Mouse (Mus musculus): ENCODE measurements at regions not wholly inside any gene's neighbourhood (a gene's known extent, or its start where the extent isn't known, plus 50 kb on each side); places are given as distances from the start of the nearest gene placed in this dataset.

GRCm38 (mm10) chr13:112121110-112121509 is 167.1 kb upstream of the Ankrd55 start:
- H3K9me3 ChIP-seq (ENCODE audit: control insufficient read depth, low read length) = no peaks in the 10 kb centered on the region
- ATAC-seq (replicated peaks; ENCODE audit: low FRiP score) = no peak
- 96% methylated on average over 9 of the region's 9 CpGs for WGBS
- H3K27ac ChIP-seq (ENCODE audit: low read depth, low read length) = no peak overlapping the region
- H3K36me3 ChIP-seq (ENCODE audit: control insufficient read depth, insufficient read depth, low read length) = no peaks in the 10 kb centered on the region
- no peak for DNase-seq (ENCODE audit: low spot score)
- H3K4me3 ChIP-seq (ENCODE audit: low read depth, low read length) = no peak overlapping the region
- H3K4me2 ChIP-seq (ENCODE audit: low read depth, low read length, severe bottlenecking) = no peak overlapping the region
- H3K9ac ChIP-seq (ENCODE audit: low read length) = no peak overlapping the region
- H3K27me3 ChIP-seq (ENCODE audit: control insufficient read depth, insufficient read depth, low read length) = no peaks in the 10 kb centered on the region
- no peaks in the 10 kb centered on the region for H3K4me1 ChIP-seq (replicated peaks; ENCODE audit: control insufficient read depth, insufficient read depth, low read length)

DNA sequence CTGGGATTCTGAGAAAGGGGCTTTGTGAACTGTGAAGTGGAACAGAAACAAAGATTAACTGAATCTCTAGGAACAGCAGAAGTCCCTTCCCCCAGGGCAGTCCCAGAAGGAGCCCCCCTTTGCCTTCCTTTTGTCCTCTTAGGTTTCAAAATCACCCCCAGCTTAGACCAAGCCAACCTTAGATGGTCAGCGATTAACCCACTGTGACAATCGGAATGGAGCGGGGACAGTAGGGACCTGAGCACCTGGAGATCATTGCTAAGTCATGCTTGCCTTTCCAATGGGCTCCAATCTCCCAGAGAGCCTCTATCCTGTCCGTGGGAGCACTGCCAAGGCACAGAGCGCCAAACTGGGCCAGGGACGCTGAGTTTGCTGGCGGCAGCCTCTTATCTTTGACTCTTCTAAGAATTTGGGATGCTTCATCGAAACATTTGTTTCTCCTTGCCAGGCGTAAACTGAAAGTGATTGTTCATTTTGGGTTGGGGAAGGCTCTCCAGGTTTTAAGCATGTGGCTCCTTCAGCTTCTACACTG is 165.3 kb upstream of the Ankrd55 start:
- H3K27ac ChIP-seq (ENCODE audit: low read depth, low read length) = no peak overlapping the region
- H3K4me2 ChIP-seq (ENCODE audit: low read depth, low read length, severe bottlenecking) = no peak overlapping the region
- no peaks in the 10 kb centered on the region for H3K4me1 ChIP-seq (replicated peaks; ENCODE audit: control insufficient read depth, insufficient read depth, low read length)
- no peaks in the 10 kb centered on the region for H3K36me3 ChIP-seq (ENCODE audit: control insufficient read depth, insufficient read depth, low read length)
- H3K9ac ChIP-seq (ENCODE audit: low read length) = no peak overlapping the region
- H3K4me3 ChIP-seq (ENCODE audit: low read depth, low read length) = no peak overlapping the region
- no peak for DNase-seq (ENCODE audit: low spot score)
- ATAC-seq (replicated peaks; ENCODE audit: low FRiP score) = no peak
- 72% methylated on average over 9 of the region's 9 CpGs for WGBS
- no peaks in the 10 kb centered on the region for H3K27me3 ChIP-seq (ENCODE audit: control insufficient read depth, insufficient read depth, low read length)
- no peaks in the 10 kb centered on the region for H3K9me3 ChIP-seq (ENCODE audit: control insufficient read depth, low read length)

DNA sequence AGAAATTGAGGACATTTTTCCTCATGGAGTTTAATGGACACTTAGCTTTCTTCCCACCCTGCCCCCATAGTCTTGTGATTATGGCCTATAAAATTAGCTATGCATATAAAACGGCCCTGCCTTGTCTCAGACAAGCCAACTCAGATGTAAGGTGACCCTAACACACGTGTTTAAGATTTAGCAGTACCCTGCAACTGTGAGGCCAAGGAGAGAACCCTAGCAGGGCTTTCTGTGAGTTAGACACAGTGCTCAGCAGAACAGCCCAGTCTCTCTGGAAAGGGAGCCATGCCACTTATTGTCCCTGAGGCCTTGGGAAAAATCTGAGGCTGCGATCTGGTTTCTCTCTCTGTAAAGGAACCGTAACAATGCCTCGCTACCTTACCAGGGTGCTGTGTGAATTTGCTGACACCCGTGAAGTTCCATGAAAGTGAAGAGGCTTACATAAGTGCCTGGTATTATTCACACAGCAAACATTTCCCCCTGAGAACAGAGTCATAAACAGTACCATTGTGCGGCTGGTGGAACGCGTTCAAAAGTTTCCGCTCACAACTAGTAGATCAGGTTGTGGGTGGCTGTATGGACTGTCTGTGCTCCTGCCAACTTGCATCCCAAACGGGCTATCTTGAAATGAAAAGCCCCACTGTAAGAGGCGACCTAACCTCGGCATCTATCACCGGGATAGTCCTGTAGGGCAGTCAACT is 162.3 kb upstream of the Ankrd55 start:
- H3K9ac ChIP-seq (ENCODE audit: low read length) = no peak overlapping the region
- no peaks in the 10 kb centered on the region for H3K27me3 ChIP-seq (ENCODE audit: control insufficient read depth, insufficient read depth, low read length)
- H3K4me2 ChIP-seq (ENCODE audit: low read depth, low read length, severe bottlenecking) = no peak overlapping the region
- 89% methylated on average over 14 of the region's 14 CpGs for WGBS
- no peak overlapping the region for H3K27ac ChIP-seq (ENCODE audit: low read depth, low read length)
- no peaks in the 10 kb centered on the region for H3K9me3 ChIP-seq (ENCODE audit: control insufficient read depth, low read length)
- no peaks in the 10 kb centered on the region for H3K4me1 ChIP-seq (replicated peaks; ENCODE audit: control insufficient read depth, insufficient read depth, low read length)
- H3K36me3 ChIP-seq (ENCODE audit: control insufficient read depth, insufficient read depth, low read length) = no peaks in the 10 kb centered on the region
- no peak overlapping the region for H3K4me3 ChIP-seq (ENCODE audit: low read depth, low read length)
- no peak for ATAC-seq (replicated peaks; ENCODE audit: low FRiP score)
- DNase-seq (ENCODE audit: low spot score) = no peak

- DNase-seq (ENCODE audit: low spot score) = no peak
- 87% methylated on average over 4 of the region's 4 CpGs for WGBS
- Histone ChIP-seq H3K4me1 (replicated peaks; ENCODE audit: control insufficient read depth, insufficient read depth, low read length) (no peaks in the 10 kb centered on the region), H3K36me3 (ENCODE audit: control insufficient read depth, insufficient read depth, low read length) (no peaks in the 10 kb centered on the region), H3K4me3 (ENCODE audit: low read depth, low read length) (no peak overlapping the region), H3K9me3 (ENCODE audit: control insufficient read depth, low read length) (no peaks in the 10 kb centered on the region), H3K27me3 (ENCODE audit: control insufficient read depth, insufficient read depth, low read length) (no peaks in the 10 kb centered on the region), H3K4me2 (ENCODE audit: low read depth, low read length, severe bottlenecking) (no peak overlapping the region), H3K9ac (ENCODE audit: low read length) (no peak overlapping the region), H3K27ac (ENCODE audit: low read depth, low read length) (no peak overlapping the region)
- ATAC-seq (replicated peaks; ENCODE audit: low FRiP score) = no peak
Observed at GRCm38 (mm10) chr13:112130220-112130619, 158.0 kb upstream of the Ankrd55 start.

DNA sequence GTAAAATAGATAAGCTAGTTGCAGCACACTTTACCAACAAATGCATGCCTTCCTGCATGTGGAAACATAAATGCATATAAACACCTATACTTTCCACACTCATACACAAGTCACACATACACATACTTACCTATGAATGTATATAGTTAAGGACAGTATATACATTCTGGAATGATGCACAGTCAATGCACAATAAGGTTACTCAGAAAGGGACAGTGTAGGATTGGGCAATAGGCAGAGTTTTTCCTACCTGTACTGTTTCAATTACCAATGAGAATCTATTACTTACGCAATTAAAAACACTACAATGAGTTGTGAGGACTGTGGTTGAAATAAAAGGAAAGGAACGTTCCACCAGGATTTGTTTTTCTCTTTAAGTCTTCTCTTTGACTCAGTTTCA is 157.5 kb upstream of the Ankrd55 start:
- H3K36me3 ChIP-seq (ENCODE audit: control insufficient read depth, insufficient read depth, low read length) = no peaks in the 10 kb centered on the region
- ATAC-seq (replicated peaks; ENCODE audit: low FRiP score) = no peak
- H3K4me3 ChIP-seq (ENCODE audit: low read depth, low read length) = no peak overlapping the region
- H3K27me3 ChIP-seq (ENCODE audit: control insufficient read depth, insufficient read depth, low read length) = no peaks in the 10 kb centered on the region
- no peak for DNase-seq (ENCODE audit: low spot score)
- no peaks in the 10 kb centered on the region for H3K4me1 ChIP-seq (replicated peaks; ENCODE audit: control insufficient read depth, insufficient read depth, low read length)
- 76% methylated on average over 2 of the region's 2 CpGs for WGBS
- H3K4me2 ChIP-seq (ENCODE audit: low read depth, low read length, severe bottlenecking) = no peak overlapping the region
- no peak overlapping the region for H3K9ac ChIP-seq (ENCODE audit: low read length)
- no peaks in the 10 kb centered on the region for H3K9me3 ChIP-seq (ENCODE audit: control insufficient read depth, low read length)
- H3K27ac ChIP-seq (ENCODE audit: low read depth, low read length) = no peak overlapping the region

DNA sequence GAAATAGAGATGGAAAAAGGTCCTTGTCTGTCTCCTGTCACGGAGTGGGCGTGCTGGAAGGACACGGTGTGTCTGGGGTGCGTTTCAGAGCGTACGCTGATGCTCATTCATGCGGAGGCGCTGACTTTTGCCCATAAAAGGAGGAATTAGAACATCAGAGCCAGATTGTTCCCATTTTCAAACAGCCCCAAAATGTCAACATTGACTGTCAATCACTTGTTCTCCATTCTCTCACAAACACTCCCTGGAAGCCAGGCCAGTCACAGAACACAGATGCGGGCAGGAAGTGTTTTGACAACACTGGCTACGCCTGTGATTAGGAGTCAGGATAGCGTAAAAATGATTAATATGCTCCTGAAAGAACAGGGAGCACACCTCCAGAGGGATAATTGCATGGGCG is 157.1 kb upstream of the Ankrd55 start:
- H3K4me2 ChIP-seq (ENCODE audit: low read depth, low read length, severe bottlenecking) = no peak overlapping the region

GRCm38 (mm10) chr13:112133736-112134135 is 154.5 kb upstream of the Ankrd55 start:
- H3K27me3 ChIP-seq (ENCODE audit: control insufficient read depth, insufficient read depth, low read length) = no peaks in the 10 kb centered on the region
- H3K4me2 ChIP-seq (ENCODE audit: low read depth, low read length, severe bottlenecking) = no peak overlapping the region
- no peaks in the 10 kb centered on the region for H3K9me3 ChIP-seq (ENCODE audit: control insufficient read depth, low read length)
- H3K36me3 ChIP-seq (ENCODE audit: control insufficient read depth, insufficient read depth, low read length) = no peaks in the 10 kb centered on the region
- H3K4me1 ChIP-seq (replicated peaks; ENCODE audit: control insufficient read depth, insufficient read depth, low read length) = no peaks in the 10 kb centered on the region
- no peak for ATAC-seq (replicated peaks; ENCODE audit: low FRiP score)
- H3K9ac ChIP-seq (ENCODE audit: low read length) = no peak overlapping the region
- DNase-seq (ENCODE audit: low spot score) = no peak
- no peak overlapping the region for H3K27ac ChIP-seq (ENCODE audit: low read depth, low read length)
- WGBS = 91% methylated on average over 2 of the region's 2 CpGs
- no peak overlapping the region for H3K4me3 ChIP-seq (ENCODE audit: low read depth, low read length)

More for the DNA sequence above, 157.1 kb upstream of the Ankrd55 start:
- no peaks in the 10 kb centered on the region for H3K27me3 ChIP-seq (ENCODE audit: control insufficient read depth, insufficient read depth, low read length)
- H3K4me1 ChIP-seq (replicated peaks; ENCODE audit: control insufficient read depth, insufficient read depth, low read length) = no peaks in the 10 kb centered on the region
- no peaks in the 10 kb centered on the region for H3K9me3 ChIP-seq (ENCODE audit: control insufficient read depth, low read length)
- no peak overlapping the region for H3K9ac ChIP-seq (ENCODE audit: low read length)
- ATAC-seq (replicated peaks; ENCODE audit: low FRiP score) (no peak), DNase-seq (ENCODE audit: low spot score) (no peak)
- no peaks in the 10 kb centered on the region for H3K36me3 ChIP-seq (ENCODE audit: control insufficient read depth, insufficient read depth, low read length)
- no peak overlapping the region for H3K27ac ChIP-seq (ENCODE audit: low read depth, low read length)
- no peak overlapping the region for H3K4me3 ChIP-seq (ENCODE audit: low read depth, low read length)
- WGBS = 43% methylated on average over 12 of the region's 12 CpGs

DNA sequence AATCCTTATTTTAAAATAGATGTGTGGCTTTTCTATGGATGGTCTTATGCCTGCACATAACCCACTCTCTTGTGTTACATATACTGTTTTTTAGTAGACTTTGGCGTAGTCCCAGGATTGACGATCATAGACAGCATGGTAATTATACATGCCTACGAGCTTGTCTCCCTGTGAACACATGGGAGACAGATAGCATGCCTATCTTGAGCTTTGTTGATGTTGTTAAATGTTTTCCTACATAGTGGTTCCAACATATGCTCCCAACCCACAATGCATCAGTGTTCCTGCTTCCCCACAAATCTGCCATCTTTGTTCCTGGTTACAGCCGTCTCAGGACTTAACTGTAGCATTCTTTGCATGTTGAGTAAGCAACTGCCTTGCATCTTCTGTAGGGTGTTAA is 153.6 kb upstream of the Ankrd55 start:
- DNase-seq (ENCODE audit: low spot score) (no peak), ATAC-seq (replicated peaks; ENCODE audit: low FRiP score) (no peak)
- WGBS = 91% methylated on average over 4 of the region's 4 CpGs

GRCm38 (mm10) chr13:112135777-112136176 is 152.5 kb upstream of the Ankrd55 start:
- 61% methylated on average over 5 of the region's 5 CpGs for WGBS
- no peaks in the 10 kb centered on the region for H3K36me3 ChIP-seq (ENCODE audit: control insufficient read depth, insufficient read depth, low read length)
- no peaks in the 10 kb centered on the region for H3K4me1 ChIP-seq (replicated peaks; ENCODE audit: control insufficient read depth, insufficient read depth, low read length)
- ATAC-seq (replicated peaks; ENCODE audit: low FRiP score) = no peak
- no peaks in the 10 kb centered on the region for H3K27me3 ChIP-seq (ENCODE audit: control insufficient read depth, insufficient read depth, low read length)
- H3K27ac ChIP-seq (ENCODE audit: low read depth, low read length) = no peak overlapping the region
- no peak overlapping the region for H3K9ac ChIP-seq (ENCODE audit: low read length)
- no peaks in the 10 kb centered on the region for H3K9me3 ChIP-seq (ENCODE audit: control insufficient read depth, low read length)
- no peak for DNase-seq (ENCODE audit: low spot score)
- H3K4me2 ChIP-seq (ENCODE audit: low read depth, low read length, severe bottlenecking) = no peak overlapping the region
- no peak overlapping the region for H3K4me3 ChIP-seq (ENCODE audit: low read depth, low read length)

More for the DNA sequence above, 153.6 kb upstream of the Ankrd55 start:
- Histone ChIP-seq H3K9me3 (ENCODE audit: control insufficient read depth, low read length) (no peaks in the 10 kb centered on the region), H3K9ac (ENCODE audit: low read length) (no peak overlapping the region), H3K4me2 (ENCODE audit: low read depth, low read length, severe bottlenecking) (no peak overlapping the region), H3K4me3 (ENCODE audit: low read depth, low read length) (no peak overlapping the region), H3K36me3 (ENCODE audit: control insufficient read depth, insufficient read depth, low read length) (no peaks in the 10 kb centered on the region), H3K27me3 (ENCODE audit: control insufficient read depth, insufficient read depth, low read length) (no peaks in the 10 kb centered on the region), H3K27ac (ENCODE audit: low read depth, low read length) (no peak overlapping the region), H3K4me1 (replicated peaks; ENCODE audit: control insufficient read depth, insufficient read depth, low read length) (no peaks in the 10 kb centered on the region)
